Mouse (Mus musculus): ENCODE data around the gene Scap. TPM values are rescaled to one million over a fixed set of nuclear protein-coding genes. Genes with fewer than 3 reads are reported as not detected.
"Not testable (repeated sequence)": the region's sequence is repeated elsewhere in the genome, so short reads cannot be mapped to it uniquely, and the experiment has no call there.

The Scap gene
- polyA plus RNA-seq, 1 experiment from 2014 or later = 38.7 TPM

GRCm38 (mm10) chr9:110403240-110403639 lies 70.2 kb downstream of the Scap start:
- 94% methylated on average over 4 of the region's 4 CpGs for WGBS
- Histone ChIP-seq H3K4me1 (peaks cover 18% of the 10 kb centered on the region), H3K36me3 (peaks cover 43% of the 10 kb centered on the region)
- H3K27me3 ChIP-seq (ENCODE audit: low read depth, poor library complexity, severe bottlenecking); H3K4me3 ChIP-seq; H3K27ac ChIP-seq (replicated peaks); DNase-seq (ENCODE audit: low spot score); H3K9me3 ChIP-seq (replicated peaks): not testable (repeated sequence)

DNA sequence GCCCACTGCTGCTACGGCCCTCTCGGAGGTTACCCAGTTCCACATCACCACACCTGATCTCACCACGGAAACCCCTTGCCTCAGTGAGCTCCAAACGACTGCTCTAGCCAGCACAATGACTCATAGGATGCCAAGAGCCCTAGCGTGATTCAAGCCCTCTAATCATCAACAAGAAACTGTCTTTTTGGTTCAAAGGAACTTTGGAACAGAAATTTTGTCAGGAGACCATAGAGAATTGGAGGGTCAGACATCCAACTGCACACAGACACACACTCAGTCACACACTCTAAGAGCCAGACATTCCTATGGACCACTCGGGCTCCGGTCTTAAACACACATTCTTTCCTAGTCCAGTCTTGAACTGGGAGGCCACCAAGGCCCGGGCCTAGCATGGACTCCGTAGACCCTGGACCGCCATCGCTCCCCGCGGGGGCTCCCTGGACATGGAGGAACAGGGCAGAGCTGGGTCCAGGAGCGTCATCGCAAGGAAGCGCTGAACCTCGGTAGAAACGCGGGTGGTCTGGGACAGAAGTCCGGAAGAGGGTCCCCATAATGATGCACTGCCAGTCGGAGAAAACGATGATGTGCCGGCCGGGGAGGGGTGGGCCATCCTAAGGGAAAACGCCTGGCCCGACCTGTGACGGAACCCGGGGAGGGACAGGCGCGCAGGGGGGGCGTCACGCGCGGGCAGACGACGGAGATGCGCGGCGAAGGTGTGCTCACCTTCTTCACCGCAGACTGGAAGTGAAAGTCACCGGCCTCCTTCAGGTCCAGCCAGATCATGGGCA lies 74.4 kb downstream of the Scap start:
- Histone ChIP-seq H3K36me3 (peaks cover 22% of the 10 kb centered on the region), H3K4me1 (peaks cover 34% of the 10 kb centered on the region), H3K27me3 (ENCODE audit: low read depth, poor library complexity, severe bottlenecking) (no peaks in the 10 kb centered on the region), H3K4me3 (peak overlapping the region; percentile 78), H3K27ac (replicated peaks) (peak overlapping the region; percentile 90), H3K9me3 (replicated peaks) (no peaks in the 10 kb centered on the region)
- no peak for DNase-seq (ENCODE audit: low spot score)
- 2% methylated on average over 41 of the region's 41 CpGs for WGBS

- H3K9me3 ChIP-seq (replicated peaks) = no peaks in the 10 kb centered on the region
- peak; percentile 98 for DNase-seq (ENCODE audit: low spot score)
- WGBS = under 1% methylated on average over 39 of the region's 39 CpGs
- H3K36me3 ChIP-seq = peaks cover 22% of the 10 kb centered on the region
- H3K4me3 ChIP-seq = peak within 1 kb of the TSS; percentile 78
- H3K4me1 ChIP-seq = peaks cover 34% of the 10 kb centered on the region
- peak within 1 kb of the TSS; percentile 90 for H3K27ac ChIP-seq (replicated peaks)
- H3K27me3 ChIP-seq (ENCODE audit: low read depth, poor library complexity, severe bottlenecking) = no peaks in the 10 kb centered on the region
Observed at GRCm38 (mm10) chr9:110408099-110408773, 75.1 kb downstream of the Scap start, which contains the start of gene Ptpn23. TSS of gene Ptpn23 (minus strand) at chr9:110408213.

DNA sequence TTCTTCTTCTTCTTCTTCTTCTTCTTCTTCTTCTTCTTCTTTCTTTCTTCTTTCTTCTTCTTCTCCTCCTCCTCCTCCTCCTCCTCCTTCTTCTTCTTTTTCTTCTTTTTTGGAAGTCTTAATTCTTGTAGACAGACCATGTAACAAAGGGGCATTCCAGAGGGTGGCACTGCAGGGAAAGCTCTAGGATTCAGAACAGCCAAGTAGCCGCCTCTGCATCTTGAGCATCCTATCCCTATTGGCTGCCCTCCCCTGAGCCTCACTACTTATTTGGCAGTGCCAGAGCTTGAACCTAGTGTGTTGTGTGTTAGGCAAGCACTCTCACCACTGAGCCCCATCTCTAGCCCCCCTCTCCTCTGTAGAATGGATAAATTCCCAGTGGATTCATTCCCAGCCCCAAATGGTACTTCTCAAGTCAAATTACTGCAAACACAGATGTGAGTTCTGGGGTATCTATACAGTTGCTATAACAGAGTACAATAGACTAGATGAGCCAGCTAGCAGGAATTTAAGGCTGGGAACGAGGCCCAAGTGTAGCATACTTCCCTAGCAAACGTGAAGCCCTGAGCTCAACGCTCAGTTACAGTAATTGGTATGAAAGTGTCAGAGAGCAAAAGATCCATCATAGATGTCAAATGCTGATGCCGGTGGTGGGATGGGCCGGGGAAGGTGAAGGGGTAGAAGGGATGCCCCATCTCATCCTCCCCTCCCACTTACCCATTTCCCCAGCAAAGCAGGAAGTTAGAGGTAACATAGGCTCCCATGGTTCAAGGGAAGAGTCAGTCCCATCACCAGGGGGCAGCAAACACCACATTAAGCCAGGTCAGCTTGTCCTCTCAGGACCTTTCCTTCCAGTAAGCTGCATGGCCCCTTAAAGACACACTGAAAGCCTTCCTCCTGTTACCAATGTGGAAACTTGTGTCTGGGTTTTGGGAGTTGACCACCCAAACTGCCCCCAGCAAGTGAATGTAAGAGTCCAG lies 78.1 kb downstream of the Scap start:
- Histone ChIP-seq H3K4me1 (peaks cover 29% of the 10 kb centered on the region), H3K27ac (replicated peaks) (no peak overlapping the region), H3K27me3 (ENCODE audit: low read depth, poor library complexity, severe bottlenecking) (no peaks in the 10 kb centered on the region), H3K36me3 (no peaks in the 10 kb centered on the region), H3K4me3 (peak overlapping the region; percentile 18; the same call in 1 of the 2 replicates), H3K9me3 (replicated peaks) (no peaks in the 10 kb centered on the region)
- DNase-seq (ENCODE audit: low spot score) = peak; percentile 79
- 49% methylated on average over 6 of the region's 6 CpGs for WGBS

DNA sequence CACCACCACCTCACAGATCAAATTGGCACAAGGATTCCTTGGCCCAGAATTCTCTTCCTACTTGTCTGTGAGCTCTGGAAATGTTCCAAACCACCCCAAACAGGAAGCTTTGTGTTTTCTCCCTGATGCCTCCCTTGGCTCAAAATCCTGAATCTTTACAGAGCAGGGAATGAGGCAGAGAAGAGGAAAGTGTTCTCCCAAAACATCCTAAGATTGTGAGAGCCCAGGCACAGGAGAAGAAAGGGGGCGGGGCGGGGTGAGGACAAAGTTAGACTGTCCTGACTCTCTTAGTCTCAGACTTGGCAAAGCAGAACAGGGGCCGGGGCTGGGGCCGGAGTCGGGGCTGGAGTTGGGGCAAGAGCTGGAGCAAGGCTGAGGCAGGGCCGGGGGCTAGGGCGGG lies 79.8 kb downstream of the Scap start:
- no peak overlapping the region for H3K27ac ChIP-seq (replicated peaks)
- H3K4me3 ChIP-seq = no peak overlapping the region
- peaks cover 16% of the 10 kb centered on the region for H3K4me1 ChIP-seq
- no peaks in the 10 kb centered on the region for H3K9me3 ChIP-seq (replicated peaks)
- WGBS = 77% methylated on average over 7 of the region's 7 CpGs
- DNase-seq (ENCODE audit: low spot score) = no peak
- H3K27me3 ChIP-seq (ENCODE audit: low read depth, poor library complexity, severe bottlenecking) = no peaks in the 10 kb centered on the region
- no peaks in the 10 kb centered on the region for H3K36me3 ChIP-seq

DNA sequence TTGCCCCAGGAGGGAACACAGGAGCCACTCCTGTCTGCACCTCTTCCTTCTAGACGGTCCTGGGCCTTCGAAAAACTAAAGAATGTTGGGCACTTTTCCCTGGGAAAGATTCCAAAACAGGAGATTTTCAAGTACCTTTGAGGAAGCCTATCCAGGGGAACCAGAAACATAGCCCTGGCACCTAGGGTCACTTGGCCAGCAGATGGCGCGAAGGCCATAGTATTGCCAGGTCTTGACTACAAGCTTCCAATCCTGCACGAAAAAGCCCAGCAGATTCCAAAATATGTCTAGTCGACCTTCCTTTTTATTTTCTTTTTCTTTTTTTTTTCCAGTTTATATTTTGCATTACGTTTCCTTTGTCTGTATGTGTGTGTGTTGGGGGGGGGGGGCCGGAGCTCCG lies 80.7 kb downstream of the Scap start:
- no peaks in the 10 kb centered on the region for H3K36me3 ChIP-seq
- no peak overlapping the region for H3K27ac ChIP-seq (replicated peaks)
- no peaks in the 10 kb centered on the region for H3K9me3 ChIP-seq (replicated peaks)
- H3K4me3 ChIP-seq = no peak overlapping the region
- WGBS = 57% methylated on average over 9 of the region's 9 CpGs
- H3K27me3 ChIP-seq (ENCODE audit: low read depth, poor library complexity, severe bottlenecking) = no peaks in the 10 kb centered on the region
- peaks cover 12% of the 10 kb centered on the region for H3K4me1 ChIP-seq
- peak; percentile 46 for DNase-seq (ENCODE audit: low spot score)

GRCm38 (mm10) chr9:110419511-110420112 lies 86.5 kb downstream of the Scap start, which contains the start of gene Ngp:
TSS of gene Ngp (plus strand) at chr9:110419747.
- no peaks in the 10 kb centered on the region for H3K27me3 ChIP-seq (ENCODE audit: low read depth, poor library complexity, severe bottlenecking)
- H3K4me3 ChIP-seq = no peak within 1 kb of the TSS
- no peak within 1 kb of the TSS for H3K27ac ChIP-seq (replicated peaks)
- no peaks in the 10 kb centered on the region for H3K4me1 ChIP-seq
- no peaks in the 10 kb centered on the region for H3K36me3 ChIP-seq
- DNase-seq (ENCODE audit: low spot score) = no peak
- no peaks in the 10 kb centered on the region for H3K9me3 ChIP-seq (replicated peaks)
- 89% methylated on average over 12 of the region's 12 CpGs for WGBS

GRCm38 (mm10) chr9:110431241-110431640 lies 98.2 kb downstream of the Scap start:
- H3K4me1 ChIP-seq = no peaks in the 10 kb centered on the region
- WGBS = 80% methylated on average over 8 of the region's 8 CpGs

DNA sequence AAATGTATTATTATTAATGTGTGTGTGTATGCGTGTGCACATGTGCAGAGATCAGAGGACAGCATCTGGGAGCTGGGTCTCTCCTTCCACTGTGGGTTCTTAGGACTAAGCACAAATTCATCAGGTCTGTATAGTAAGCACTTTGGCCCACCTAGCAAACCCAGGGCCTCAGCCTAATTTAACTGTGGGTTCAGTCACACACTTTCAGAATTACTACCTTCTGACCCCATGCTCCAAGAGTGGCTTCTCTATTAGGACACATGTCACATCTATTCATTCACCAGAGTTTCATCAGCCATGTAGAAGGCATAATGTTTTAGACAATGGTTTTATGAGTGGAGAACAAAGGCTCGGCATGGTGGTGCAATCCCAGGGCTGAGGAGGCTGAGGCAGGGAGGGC lies 100.0 kb downstream of the Scap start:
- peaks cover 64% of the 10 kb centered on the region for H3K36me3 ChIP-seq
- H3K27me3 ChIP-seq (ENCODE audit: low read depth, poor library complexity, severe bottlenecking) = no peaks in the 10 kb centered on the region
- no peak overlapping the region for H3K4me3 ChIP-seq
- H3K27ac ChIP-seq (replicated peaks) = no peak overlapping the region
- 94% methylated on average over 2 of the region's 2 CpGs for WGBS
- H3K4me1 ChIP-seq = no peaks in the 10 kb centered on the region
- H3K9me3 ChIP-seq (replicated peaks) = no peaks in the 10 kb centered on the region
- DNase-seq (ENCODE audit: low spot score) = no peak

More at GRCm38 (mm10) chr9:110431241-110431640, 98.2 kb downstream of the Scap start:
- no peaks in the 10 kb centered on the region for H3K27me3 ChIP-seq (ENCODE audit: low read depth, poor library complexity, severe bottlenecking)
- no peak for DNase-seq (ENCODE audit: low spot score)
- H3K9me3 ChIP-seq (replicated peaks) = no peaks in the 10 kb centered on the region
- H3K27ac ChIP-seq (replicated peaks) = no peak overlapping the region
- no peak overlapping the region for H3K4me3 ChIP-seq
- peaks cover 69% of the 10 kb centered on the region for H3K36me3 ChIP-seq

Other genes with a start within 250 kb of the Scap start
- 180 and 185 TPM in 2 replicates for gene Smarcc1, start 215.6 kb upstream of the Scap start, polyA plus RNA-seq (2016; fragmentation: Nextera tagmentation; extraction: Ambion mirVana)
- gene Dhx30, start 215.5 kb upstream of the Scap start, polyA plus RNA-seq (2016; fragmentation: Nextera tagmentation; extraction: Ambion mirVana) = 185 and 203 TPM in 2 replicates
- gene Cspg5, start 89.5 kb upstream of the Scap start, polyA plus RNA-seq (2016; fragmentation: Nextera tagmentation; extraction: Ambion mirVana) = 8.4 and 13.5 TPM in 2 replicates
- 45.1 and 45.6 TPM in 2 replicates for gene Elp6, start 28.1 kb upstream of the Scap start, polyA plus RNA-seq (2016; fragmentation: Nextera tagmentation; extraction: Ambion mirVana)
- gene Ptpn23, start 74.9 kb downstream of the Scap start, polyA plus RNA-seq (2016; fragmentation: Nextera tagmentation; extraction: Ambion mirVana) = 14.2 and 16.6 TPM in 2 replicates
- gene Ngp, start 86.5 kb downstream of the Scap start, polyA plus RNA-seq (2016; fragmentation: Nextera tagmentation; extraction: Ambion mirVana) = 0.12 TPM in 1 of 2 replicates, not detected in the other
- 9.1 and 10.8 TPM in 2 replicates for gene Klhl18, start 143.4 kb downstream of the Scap start, polyA plus RNA-seq (2016; fragmentation: Nextera tagmentation; extraction: Ambion mirVana)
- 1.1 and 1.3 TPM in 2 replicates for gene Kif9, start 143.7 kb downstream of the Scap start, polyA plus RNA-seq (2016; fragmentation: Nextera tagmentation; extraction: Ambion mirVana)
- 31.5 and 34.0 TPM in 2 replicates for gene Setd2, start 199.3 kb downstream of the Scap start, polyA plus RNA-seq (2016; fragmentation: Nextera tagmentation; extraction: Ambion mirVana)

Data from midbrain, embryonic 10.5 days (tissue).